Mouse (Mus musculus): ENCODE results near the gene Fbxw8. TPM values are rescaled to one million over a fixed set of nuclear protein-coding genes. Genes with fewer than 3 reads are reported as not detected.

Gene Fbxw8
- total RNA-seq, 4 experiments from 2014 or later = 34.1 to 35.7 (median 35.1) TPM

DNA sequence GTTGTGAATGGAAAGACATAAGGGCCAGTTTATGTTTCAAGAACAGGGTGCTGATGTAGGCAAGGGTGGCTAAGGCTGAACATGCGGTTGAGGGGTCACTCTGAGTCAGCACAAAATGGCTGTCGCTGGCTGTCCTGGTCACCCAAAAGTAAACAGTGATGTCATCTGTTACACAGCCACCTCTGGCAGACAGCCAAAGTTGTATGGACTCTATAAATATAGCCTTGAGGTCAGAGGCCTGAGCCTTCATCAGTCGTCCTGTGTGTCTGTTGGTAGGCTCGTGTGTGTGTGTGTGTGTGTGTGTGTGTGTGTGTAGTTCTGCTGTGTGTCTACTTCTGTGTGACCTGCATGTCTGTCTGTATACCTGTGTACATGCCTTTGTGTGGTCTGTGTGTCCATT, 1.7 kb upstream of the Fbxw8 start:
- no peak for DNase-seq (ENCODE audit: low spot score in 2 of 2)

DNA sequence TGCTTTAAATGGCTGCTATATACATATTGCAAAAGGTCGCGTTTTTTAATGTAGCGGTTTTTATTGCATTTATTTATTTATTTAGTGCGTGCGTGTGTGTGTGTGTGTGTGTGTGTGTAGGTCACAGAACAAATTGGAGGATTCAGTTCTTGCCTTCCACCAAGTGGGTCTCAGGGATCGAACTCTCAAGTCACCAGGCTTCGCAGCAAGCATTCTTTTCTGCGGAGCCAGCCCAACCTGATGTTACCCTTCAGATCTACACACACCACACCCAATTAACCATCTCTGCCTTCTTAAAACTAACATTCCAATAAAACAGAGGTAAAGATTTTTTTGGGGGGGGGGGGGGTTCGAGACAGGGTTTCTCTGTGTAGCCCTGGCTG, 292 bp upstream of the Fbxw8 start:
- DNase-seq (ENCODE audit: low spot score in 2 of 2) = no peak

DNA sequence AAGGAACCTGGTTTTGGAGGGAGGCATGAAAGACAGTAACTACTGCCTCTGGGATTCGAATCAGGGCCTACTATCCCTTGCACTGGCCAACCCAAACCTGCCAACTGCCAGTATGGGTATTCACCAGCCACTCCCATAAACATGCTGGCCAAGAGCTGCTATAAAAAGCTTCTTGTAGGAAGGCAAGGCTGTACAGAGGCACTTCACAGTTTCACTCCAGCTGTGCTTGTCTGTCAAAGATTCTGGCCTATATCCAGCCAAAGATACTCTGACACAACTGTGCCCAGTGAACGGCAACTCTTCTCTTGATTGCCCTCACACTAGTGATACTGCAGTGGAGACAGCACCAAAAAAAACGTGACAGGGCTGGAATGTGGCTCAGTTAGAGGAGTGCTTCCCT, 5.6 kb downstream of the Fbxw8 start:
- DNase-seq (ENCODE audit: low spot score in 2 of 2) = no peak

DNA sequence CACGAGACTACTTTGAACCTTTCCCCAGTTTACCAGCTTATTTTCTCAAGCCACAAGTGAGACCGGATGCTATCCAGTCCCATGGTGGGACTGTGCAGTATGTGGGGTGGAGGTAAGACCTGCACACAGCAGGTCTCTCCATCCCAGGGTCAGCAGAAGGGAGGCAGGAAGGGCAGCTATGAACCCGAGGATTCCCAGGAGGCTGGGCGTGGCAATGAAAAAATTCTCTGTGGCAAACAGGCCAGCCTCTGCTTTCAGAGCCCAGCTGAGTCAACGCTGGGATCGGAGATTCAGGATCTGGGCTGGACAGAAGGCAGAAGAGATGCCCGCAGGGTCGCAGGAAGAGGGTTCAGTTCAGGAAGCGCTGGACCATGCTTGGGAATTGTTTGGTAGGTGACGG, 8.0 kb downstream of the Fbxw8 start:
- DNase-seq (ENCODE audit: low spot score in 2 of 2) = no peak

DNA sequence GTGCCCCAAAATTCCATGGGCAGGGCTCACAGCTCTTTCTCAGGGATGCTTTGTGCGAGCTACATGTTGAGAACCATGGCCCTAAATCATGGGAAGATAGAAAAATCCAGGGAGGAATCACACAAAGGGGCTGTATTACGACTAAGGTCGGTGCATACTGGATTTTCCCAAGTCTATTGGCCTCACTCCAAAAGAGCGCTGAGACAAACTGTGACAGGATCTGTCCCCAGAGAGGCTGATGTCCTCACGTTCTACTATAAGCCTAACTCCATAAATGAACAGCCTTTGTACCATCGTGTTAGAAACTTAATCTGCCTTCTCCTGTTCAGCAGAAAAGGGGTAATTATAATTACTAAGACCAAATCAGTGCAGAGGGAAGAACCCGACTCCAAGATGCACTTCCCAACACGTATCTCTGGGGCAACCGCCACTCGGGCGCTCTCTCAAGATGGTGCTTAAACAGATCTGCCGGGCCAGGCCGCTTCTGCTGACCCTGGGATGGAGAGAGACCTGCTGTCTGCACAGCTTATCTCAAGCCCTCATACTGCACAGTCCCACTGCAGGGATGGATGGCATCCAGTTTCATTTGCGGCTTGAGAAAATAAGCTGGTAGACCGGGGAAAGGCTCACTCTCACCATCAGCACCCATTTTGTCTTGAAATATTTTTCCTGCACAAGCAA, 9.1 kb downstream of the Fbxw8 start:
- no peak for DNase-seq (ENCODE audit: low spot score in 2 of 2)

DNA sequence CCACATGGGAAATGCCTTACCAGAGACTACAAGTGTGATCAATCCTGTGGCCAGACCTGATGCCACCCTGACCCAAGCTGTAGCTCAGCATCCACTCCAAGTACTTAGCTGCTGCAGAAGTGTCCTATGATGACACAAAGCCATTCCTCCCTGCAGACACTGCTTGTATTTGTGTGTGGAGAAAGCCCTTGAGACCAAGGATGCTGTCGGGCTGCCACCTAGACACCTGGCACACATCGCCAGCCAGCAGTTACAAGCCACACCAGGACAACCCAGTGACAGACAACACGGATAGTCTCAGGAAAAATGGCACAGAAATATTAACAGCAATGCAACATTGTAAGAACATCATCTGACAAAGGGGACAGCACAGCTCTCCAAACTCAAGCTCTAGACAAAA, 9.8 kb downstream of the Fbxw8 start:
- DNase-seq (ENCODE audit: low spot score in 2 of 2) = no peak

DNA sequence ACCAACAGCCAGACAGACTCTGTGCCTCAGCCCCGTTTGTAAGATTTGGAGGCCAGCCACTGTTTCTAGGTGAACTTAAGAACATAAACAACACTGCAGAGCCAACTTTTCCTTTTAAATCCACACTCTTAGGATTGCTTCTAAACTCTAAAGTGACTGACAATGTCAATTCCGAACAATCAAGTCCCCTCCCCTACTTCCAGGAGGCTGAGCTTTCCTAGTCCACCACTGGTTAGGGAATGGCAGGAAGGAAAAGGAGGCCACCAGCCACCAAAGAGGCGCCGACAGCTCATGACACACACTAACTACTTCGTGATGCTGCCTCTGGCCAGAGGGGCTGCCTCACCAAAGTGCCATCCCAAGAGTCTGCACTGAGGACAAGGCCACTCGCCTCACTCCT, 10.5 kb downstream of the Fbxw8 start:
- no peak for DNase-seq (ENCODE audit: low spot score in 2 of 2)

DNA sequence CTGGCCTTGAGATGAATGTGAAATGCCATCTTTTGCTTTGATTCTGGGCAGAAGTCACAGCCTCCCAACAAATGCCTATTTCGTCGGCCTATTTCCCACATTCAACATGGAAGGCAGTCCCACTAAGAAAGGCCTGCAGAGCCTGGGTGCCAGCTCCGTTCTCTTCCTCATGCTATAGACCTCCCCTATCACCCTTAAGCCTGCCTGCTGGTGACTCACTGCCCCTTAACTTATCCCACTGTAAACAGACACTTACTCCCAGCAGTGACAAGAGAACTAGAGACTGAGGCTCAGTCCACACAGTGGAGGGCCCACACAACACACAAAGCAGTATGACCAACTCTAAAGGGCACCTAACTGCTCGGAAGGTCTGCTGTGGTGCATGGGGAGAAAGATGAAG, 10.9 kb downstream of the Fbxw8 start:
- DNase-seq (ENCODE audit: low spot score in 2 of 2) = no peak

DNA sequence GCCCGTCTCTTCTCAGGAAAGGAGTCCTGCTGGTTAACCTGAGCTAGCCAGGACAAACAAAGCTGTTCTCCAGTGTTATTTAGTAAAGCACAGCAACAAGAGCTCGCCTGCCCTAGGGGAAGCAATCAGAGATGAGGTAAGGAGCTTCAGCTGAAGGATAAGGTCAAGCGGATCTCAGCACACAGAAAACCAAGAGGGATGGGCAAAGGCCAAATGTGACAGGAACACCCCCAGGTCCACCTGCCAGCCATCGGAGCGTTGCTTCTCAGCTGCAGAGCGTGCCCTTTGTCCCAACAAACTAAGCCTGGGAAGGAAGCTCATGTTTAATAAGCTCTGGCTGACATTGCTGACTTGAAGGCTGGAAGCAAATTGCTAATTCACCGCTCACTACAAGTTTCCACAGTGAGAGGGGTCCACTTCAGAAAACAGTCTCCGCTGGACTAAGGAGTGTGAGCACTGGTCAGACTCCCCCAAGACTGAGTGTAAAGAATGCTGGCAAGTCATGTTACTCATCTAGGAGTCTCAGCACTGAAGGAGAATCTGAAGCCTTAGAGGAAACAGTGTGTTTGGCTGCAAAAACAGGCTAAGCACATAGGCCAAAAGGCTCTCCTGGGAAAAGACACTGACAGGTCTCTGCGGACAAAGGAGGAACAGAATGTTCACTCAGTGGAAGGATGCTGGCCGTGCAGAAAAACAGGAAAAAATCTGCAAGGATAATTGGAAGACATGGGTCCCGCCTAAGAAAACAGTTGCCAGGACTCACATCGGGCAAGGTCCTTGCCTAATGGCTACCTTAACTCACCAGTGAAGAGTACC, 11.8 kb downstream of the Fbxw8 start:
- DNase-seq (ENCODE audit: low spot score in 2 of 2) = no peak

DNA sequence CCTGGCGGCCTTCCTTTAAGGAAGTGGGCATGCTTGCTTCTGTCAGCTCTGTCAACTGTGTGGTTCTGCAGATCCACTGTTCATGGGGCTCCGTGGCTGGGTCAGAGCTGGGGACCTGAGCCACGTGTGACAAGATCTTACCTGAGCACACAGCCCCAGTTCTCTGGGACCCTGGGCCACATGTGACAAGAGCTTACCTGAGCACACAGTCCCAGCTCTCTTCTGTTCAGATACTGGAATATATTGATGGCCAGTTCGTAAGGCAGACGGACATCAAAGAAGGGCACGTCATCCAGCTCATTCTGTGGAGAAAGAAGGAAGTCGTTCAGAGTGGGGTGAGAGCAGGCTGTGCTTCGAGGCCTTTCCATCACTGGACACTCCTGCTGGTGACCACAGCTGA, 12.8 kb downstream of the Fbxw8 start:
- no peak for DNase-seq (ENCODE audit: low spot score in 2 of 2)

DNA sequence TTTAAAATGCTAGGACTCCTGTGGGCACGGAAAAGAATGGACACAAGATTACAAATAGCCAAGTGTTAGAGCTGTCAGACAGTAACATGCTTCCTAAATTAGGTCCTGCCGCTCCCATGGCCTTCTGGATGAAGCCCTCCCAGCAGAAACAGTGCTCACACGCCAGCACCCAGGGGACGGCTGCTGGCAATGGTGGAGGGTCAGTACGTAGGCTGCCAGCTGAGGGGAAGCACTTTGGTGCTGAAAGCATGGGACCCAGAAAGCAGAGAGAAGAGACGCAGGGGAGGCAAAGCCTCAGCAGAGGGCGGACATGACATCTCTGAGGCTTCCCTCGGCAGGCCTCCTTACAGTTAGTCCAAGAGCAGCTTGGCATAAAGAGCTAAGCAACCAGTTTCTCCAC, 15.6 kb downstream of the Fbxw8 start:
- DNase-seq (ENCODE audit: low spot score in 2 of 2) = no peak

DNA sequence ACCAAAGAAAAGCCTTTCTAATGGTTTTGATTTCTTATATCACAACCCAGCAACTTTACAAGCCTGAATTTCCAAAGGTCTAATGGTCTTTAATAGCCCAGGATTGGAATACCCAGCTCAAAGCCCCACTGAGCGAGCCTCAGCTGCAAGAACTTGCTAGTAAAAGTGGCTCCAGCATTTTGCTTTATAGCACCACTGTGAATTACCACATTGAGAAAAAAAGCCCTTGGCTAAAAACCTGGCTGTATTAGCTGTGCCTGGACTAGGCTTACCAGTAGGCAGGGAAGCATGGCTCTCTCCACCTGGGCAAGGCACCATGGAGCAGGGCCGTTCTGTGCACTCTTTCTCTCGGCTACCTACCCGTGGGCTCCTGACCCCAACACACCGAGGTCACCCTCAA, 18.9 kb downstream of the Fbxw8 start:
- DNase-seq (ENCODE audit: low spot score in 2 of 2) = no peak

DNA sequence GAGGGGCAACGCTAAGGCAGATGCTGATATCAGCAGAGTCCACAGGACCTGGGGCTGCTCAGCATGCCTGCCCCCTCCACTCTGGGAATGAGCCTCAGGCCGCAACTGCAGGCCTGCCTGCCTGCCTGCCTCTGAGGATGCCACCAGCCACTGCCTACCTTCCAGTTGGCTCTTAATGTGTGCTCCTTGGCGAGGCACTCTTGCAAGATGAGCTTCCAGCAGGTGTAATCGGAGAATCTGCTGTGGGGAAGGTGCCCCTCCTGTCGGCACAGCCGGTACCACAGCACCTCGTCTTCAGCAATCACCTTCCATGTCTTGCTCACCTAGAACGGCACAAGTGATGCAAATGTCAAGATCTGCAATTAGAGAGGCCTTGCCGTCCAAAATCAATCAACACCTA, 26.6 kb downstream of the Fbxw8 start:
- DNase-seq (ENCODE audit: low spot score in 2 of 2) = no peak

DNA sequence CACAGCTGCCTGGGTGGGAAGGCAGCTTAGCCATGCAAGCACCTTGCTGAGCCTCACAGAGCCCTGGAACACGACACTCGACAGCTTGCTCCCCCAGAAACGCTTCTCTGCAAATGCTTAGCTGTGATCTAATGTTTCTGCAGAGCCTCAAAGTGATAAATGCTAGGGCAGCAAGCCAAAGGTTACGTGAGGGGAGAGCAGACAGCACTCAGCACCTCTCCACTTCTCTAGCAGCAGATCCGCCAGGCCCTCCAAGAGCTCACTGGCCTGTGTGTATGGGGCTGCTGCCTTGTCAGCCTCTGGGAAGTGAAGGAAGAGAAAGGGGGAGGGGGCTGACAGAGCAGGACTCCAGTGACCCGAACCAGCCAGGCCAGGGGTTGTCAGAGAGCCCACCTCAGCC, 27.1 kb downstream of the Fbxw8 start:
- no peak for DNase-seq (ENCODE audit: low spot score in 2 of 2)

DNA sequence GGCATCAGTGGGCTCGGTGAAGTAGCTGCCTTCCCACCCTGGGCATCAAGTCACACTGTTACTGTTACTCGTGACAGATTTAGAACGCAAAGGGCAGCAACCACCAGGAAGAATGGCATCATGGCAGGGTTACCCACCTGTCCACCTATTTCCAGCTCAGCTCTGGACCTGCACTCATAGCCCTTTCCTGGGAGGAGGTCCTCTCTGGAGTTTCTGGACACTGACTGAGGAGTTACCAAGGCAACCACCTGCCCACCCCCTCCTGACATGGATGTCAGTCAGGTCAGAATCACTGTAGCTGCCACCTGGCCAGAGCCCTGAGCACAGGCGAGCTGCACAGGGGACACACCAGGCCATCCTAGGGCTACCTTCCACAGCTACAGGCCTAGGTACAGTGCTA, 28.6 kb downstream of the Fbxw8 start:
- DNase-seq (ENCODE audit: low spot score in 2 of 2) = no peak

DNA sequence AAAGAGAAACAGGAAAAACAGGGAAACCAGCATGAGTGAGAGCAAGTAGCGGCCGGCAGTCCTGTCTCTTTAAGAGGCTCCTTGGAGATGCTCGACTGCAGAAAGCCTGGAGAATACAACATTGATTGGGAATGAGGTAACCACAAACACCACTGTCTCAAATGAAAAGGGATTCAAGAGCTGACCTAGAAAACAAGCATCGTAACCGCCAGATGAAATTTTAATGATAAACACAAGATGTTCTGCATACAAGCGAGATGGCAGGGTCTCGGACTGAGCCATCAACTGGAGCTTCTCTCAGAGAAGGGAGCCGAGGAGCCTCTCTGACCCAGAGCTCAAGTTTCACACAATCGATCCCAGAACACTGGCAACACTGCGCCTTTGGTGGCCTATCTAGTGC, 32.2 kb downstream of the Fbxw8 start:
- no peak for DNase-seq (ENCODE audit: low spot score in 2 of 2)

DNA sequence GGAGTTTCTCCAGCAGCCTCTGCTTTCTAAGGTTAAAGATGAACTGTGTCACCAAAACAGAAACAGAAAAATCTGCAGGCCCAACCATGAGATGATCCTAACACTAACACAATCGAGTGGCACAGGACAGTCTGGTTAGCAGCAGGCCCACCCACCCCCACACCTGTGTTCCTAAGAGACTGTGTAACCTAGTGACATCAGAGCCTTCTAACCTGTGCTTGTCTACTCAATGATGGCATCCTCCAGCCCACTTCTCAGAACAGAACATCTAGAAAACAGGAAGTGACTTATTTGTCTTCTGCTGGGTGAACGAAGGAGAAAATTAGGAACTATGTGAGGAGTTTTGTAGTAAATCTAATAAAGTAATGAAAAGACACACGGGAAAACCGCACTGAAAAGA, 33.3 kb downstream of the Fbxw8 start:
- no peak for DNase-seq (ENCODE audit: low spot score in 2 of 2)

DNA sequence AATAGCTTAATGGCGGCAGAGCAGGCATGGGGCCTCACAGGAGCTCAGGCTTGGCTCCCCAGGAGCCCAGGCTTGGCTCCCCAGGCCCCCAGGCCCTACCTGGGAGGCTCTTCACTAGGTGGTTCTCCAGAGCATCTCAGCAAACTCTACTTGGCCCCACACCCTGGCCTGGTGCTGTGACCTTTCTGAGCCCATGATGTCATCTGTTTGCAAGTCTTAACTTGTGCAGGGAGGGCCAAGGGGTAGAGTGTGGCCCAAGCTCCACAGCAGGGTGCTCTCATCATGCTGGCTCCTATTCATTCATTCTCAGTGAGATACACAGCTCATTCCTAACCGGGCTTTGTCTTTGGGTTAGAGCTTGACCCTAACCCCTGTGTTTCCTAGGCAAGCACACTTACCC, 34.6 kb downstream of the Fbxw8 start:
- no peak for DNase-seq (ENCODE audit: low spot score in 2 of 2)

DNA sequence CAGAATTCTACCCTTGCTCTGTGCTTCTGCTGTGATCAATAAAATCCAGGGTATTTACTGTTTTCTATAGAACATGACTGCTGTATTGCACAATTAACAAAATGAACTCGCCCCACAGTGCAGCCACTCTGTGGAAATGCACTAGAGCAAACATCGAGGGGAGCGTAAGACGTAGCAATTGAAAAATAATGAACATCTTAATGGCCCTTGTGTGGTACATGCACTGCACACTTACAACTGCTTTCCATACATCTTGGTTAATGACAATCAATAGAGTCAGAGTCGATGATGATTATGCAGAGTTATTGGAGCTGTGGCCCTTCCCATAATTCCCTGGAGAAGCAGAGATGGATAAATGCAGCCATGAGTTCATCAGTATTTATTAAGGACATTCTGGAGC, 36.3 kb downstream of the Fbxw8 start:
- DNase-seq (ENCODE audit: low spot score in 2 of 2) = no peak

DNA sequence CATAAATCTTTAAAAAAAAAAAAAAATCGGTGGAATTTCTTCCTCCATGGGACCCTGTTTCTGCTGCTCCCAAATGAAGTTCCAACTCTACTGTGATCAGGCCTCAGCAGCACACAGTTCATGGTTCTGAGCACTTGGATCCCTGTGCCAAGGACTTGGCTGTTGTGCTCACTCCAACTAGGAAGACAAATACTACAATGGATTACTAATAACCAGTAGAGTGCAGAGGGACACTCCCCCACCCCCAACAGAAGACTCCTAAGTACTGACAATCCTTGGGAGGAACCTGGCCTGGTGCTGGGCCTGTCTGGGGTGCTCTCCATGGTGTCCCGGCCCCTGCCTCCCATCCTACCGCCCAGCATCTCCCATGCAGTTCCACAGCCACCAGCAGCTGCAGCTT, 36.9 kb downstream of the Fbxw8 start:
- no peak for DNase-seq (ENCODE audit: low spot score in 2 of 2)

DNA sequence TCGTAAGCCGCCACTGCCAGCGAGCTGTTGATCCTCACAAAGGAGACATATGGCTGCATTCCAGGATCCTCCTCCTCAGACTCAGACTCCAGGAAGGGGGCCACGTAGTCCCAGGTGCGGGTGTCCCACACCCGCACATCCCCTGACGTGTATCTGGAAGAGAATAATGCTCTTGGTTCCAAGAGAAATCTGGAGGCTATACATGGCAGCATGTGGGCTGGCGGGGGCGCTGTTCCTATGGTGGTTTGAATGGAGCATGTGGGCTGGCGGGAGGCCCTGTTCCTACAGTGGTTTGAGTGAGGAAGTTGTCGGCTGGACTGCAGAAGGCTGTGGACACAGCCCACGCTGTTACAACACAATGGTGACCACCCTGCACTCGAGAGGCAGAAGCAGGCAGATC, 41.6 kb downstream of the Fbxw8 start:
- DNase-seq (ENCODE audit: low spot score in 2 of 2) = peak; percentile 79 to 81

DNA sequence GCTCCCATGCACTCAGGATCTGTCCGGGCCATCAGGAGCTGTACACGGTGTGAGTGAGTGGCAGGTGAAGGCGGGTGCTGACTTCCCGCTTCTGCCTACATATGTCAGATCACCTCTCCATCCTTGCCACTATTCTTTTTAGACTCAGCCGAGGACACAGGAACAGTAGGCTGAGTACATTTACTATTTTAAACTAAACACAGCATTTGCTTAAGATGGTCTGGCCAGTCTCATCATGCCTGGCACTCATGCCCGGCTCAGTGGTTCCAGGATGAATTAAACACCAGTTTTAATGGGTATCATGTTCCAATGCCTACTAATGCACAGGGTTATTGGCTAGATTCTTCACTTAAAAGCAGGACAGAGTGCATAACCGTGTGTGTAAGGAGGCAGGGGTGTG, 42.2 kb downstream of the Fbxw8 start:
- no peak for DNase-seq (ENCODE audit: low spot score in 2 of 2)

DNA sequence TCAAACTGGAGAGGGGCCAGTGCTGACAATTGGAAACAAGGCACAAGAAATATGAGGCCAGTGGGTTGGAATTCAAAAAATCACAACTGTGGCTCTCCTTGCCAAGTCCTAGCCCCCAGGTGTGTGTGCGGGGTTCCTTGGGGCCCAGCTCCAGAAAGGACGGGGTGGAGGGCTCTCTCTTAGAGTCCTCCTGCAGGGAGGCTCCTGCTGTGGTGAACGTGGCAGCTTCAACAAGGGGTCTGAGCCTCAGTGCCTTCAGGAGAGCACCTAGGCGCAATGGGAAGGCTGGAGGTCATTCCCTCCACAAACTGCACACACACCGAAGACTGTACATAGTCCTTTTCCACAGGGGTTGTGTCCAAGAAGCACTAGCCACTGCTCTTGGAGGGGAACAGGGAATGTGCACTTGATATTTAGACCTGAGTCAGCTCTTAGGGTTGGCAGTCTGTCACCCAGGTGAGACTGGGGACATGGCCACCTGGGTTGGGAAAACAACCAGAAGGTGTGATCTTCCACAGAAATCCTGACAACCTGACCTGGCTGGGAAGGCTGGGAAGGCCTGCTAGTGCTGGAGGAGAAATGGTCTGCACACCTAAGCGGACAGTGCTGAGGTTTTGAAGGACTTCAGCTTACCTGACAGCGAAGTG, 46.3 kb downstream of the Fbxw8 start:
- no peak for DNase-seq (ENCODE audit: low spot score in 2 of 2)
